In the genomic region with DNA sequence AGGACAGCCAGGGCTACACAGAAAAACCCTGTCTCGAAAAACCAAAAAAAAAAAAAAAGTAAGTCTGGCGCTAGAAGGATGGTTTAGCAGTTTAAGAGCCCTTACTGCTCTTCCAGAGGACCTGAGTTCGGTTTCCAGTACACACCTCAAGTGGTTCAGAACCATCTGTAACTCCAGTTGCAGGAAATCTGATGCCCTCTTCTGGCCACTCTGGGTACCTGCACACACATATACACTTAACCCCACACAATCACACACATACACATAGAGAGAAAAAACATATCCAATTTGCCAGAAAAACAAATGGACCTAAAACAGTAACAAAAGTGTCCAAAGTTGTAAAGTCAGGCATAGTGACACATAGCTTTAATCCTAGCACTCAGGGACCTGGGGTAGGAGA, we compare ENCODE assay signal across 22 mouse cellular contexts. TPM values are rescaled to one million over a fixed set of nuclear protein-coding genes. Genes with fewer than 3 reads are reported as not detected.
DNase-seq lines count a peak whose midpoint lies in the region; ATAC-seq and TF ChIP-seq lines count a peak whose summit lies in the region.
"Had no signal": no experiment of that assay in that cellular context is flagged by ENCODE, and none has a peak within 500 bp of the region (broad histone marks: within the 10 kb centered on the region; RNA-seq: fewer than 3 reads in every experiment).

No protein-coding gene starts in this region.

- H3K36me3 ChIP-seq in heart, adult 2 months (ENCODE audit: control insufficient read depth, insufficient read depth, low read length): no peaks in the 10 kb centered on the region
- H3K36me3 ChIP-seq in liver, adult 2 months (ENCODE audit: control insufficient read depth, insufficient read depth, low read length): peaks cover 99% of the 10 kb centered on the region
- H3K36me3 ChIP-seq in liver, embryonic 12.5 days: peaks cover 53% of the 10 kb centered on the region
- peaks cover 96% of the 10 kb centered on the region for H3K36me3 ChIP-seq in E14TG2a.4 (ENCODE audit: insufficient read depth, low read length)
- H3K36me3 ChIP-seq: embryonic facial prominence, embryonic 10.5 days; hindbrain, embryonic 15.5 days; neural tube, embryonic 12.5 days had no signal

- 98% methylated on average over 3 of the region's 3 CpGs for WGBS in heart, adult 2 months
- 96% methylated on average over 3 of the region's 3 CpGs for WGBS in liver, adult 2 months
- WGBS in liver, embryonic 12.5 days (ENCODE audit: insufficient replicate concordance): 81% methylated on average over 3 of the region's 3 CpGs

- no peak overlapping the region for H3K4me2 ChIP-seq in liver, embryonic 12.5 days
- H3K4me2 ChIP-seq: hindbrain, embryonic 15.5 days; limb, embryonic 12.5 days; midbrain, embryonic 11.5 days; neural tube, embryonic 12.5 days had no signal

- peak; percentile 53 for TF ChIP-seq CTCF in heart, adult 2 months (IDR thresholded peaks at IDR 0.05)
- TF ChIP-seq CTCF in liver, adult 2 months (IDR thresholded peaks at IDR 0.05; ENCODE audit: low read depth, low read length): peak; percentile 18; the same call in 1 of the 2 replicates
- TF ChIP-seq CTCF in E14TG2a.4 (conservative IDR thresholded peaks at IDR 0.05; ENCODE audit: low read length): peak; percentile 45

- ATAC-seq in liver, embryonic 12.5 days: no peak

- TF ChIP-seq POLR2A in heart, adult 2 months (IDR thresholded peaks at IDR 0.05; ENCODE audit: insufficient read depth, low read depth, low read length): no peak
- TF ChIP-seq POLR2A in liver, adult 2 months (IDR thresholded peaks at IDR 0.05; ENCODE audit: extremely low read depth, insufficient read depth, low read length): no peak

- no peak for DNase-seq in heart, adult 2 months
- no peak for DNase-seq in heart, adult 11 months
- no peak for DNase-seq in liver, adult 2 months (ENCODE audit: extremely low read depth, low read depth, low spot score)
- peak; percentile 41 for DNase-seq in ZHBTc4 (ENCODE audit: low read depth, low spot score)
- DNase-seq in cerebellum, adult 11 months: no peak
- DNase-seq: cerebellum, adult 2 months; heart, adult 18-20 months; heart, postnatal 36 days; kidney, adult 9 months; kidney, postnatal 36 days; lung, adult 2 months; right cerebral cortex, adult 18-20 months; thymus, postnatal 25 days had no signal

- H3K9me3 ChIP-seq in liver, embryonic 12.5 days (replicated peaks): no peaks in the 10 kb centered on the region
- no peaks in the 10 kb centered on the region for H3K9me3 ChIP-seq in E14TG2a.4 (ENCODE audit: low read length)
- H3K9me3 ChIP-seq: embryonic facial prominence, embryonic 10.5 days; hindbrain, embryonic 15.5 days; limb, embryonic 12.5 days; neural tube, embryonic 12.5 days had no signal

- peaks cover 2% of the 10 kb centered on the region for H3K4me1 ChIP-seq in heart, adult 2 months (ENCODE audit: control insufficient read depth, insufficient read depth, low read length)
- peaks cover 1% of the 10 kb centered on the region; the same call in 1 of the 2 replicates for H3K4me1 ChIP-seq in liver, adult 2 months (ENCODE audit: control insufficient read depth, insufficient read depth, low read length)
- H3K4me1 ChIP-seq in liver, embryonic 12.5 days: peaks cover 8% of the 10 kb centered on the region; the same call in 1 of the 2 replicates
- peaks cover 4% of the 10 kb centered on the region for H3K4me1 ChIP-seq in E14TG2a.4 (replicated peaks; ENCODE audit: low read depth, low read length)
- H3K4me1 ChIP-seq: embryonic facial prominence, embryonic 10.5 days; hindbrain, embryonic 15.5 days; limb, embryonic 12.5 days; neural tube, embryonic 12.5 days had no signal

- TF ChIP-seq EP300 in heart, adult 2 months (IDR thresholded peaks at IDR 0.05; ENCODE audit: insufficient read depth, low read depth, low read length): no peak

- intact Hi-C loops in heart, adult 2 months (cut with DNase I): no loop called here

- no peak overlapping the region for H3K4me3 ChIP-seq in heart, adult 2 months
- no peak overlapping the region for H3K4me3 ChIP-seq in liver, adult 2 months (ENCODE audit: insufficient read depth, low read depth, low read length)
- H3K4me3 ChIP-seq in liver, embryonic 12.5 days: no peak overlapping the region
- H3K4me3 ChIP-seq in E14TG2a.4 (replicated peaks; ENCODE audit: low read length): no peak overlapping the region
- H3K4me3 ChIP-seq: embryonic facial prominence, embryonic 10.5 days; hindbrain, embryonic 15.5 days; limb, embryonic 12.5 days; neural tube, embryonic 12.5 days had no signal

- no peaks in the 10 kb centered on the region for H3K27me3 ChIP-seq in heart, adult 2 months (ENCODE audit: control insufficient read depth, insufficient read depth, low read length)
- H3K27me3 ChIP-seq in liver, adult 2 months (ENCODE audit: control insufficient read depth, insufficient read depth, low read length): no peaks in the 10 kb centered on the region
- no peaks in the 10 kb centered on the region for H3K27me3 ChIP-seq in liver, embryonic 12.5 days (replicated peaks)
- H3K27me3 ChIP-seq in E14TG2a.4 (ENCODE audit: insufficient read depth, low read length): no peaks in the 10 kb centered on the region
- H3K27me3 ChIP-seq: hindbrain, embryonic 15.5 days; limb, embryonic 12.5 days; neural tube, embryonic 12.5 days had no signal

- no peaks in the 10 kb centered on the region for H3K79me2 ChIP-seq in heart, adult 2 months (replicated peaks; ENCODE audit: control insufficient read depth, insufficient read depth, low read length)
- H3K79me2 ChIP-seq in liver, adult 2 months (ENCODE audit: control insufficient read depth, insufficient read depth, low read length): no peaks in the 10 kb centered on the region

- no peak overlapping the region for H3K27ac ChIP-seq in heart, adult 2 months
- H3K27ac ChIP-seq in liver, adult 2 months (replicated peaks; ENCODE audit: insufficient read depth, low read depth, low read length): no peak overlapping the region
- no peak overlapping the region for H3K27ac ChIP-seq in liver, embryonic 12.5 days
- H3K27ac ChIP-seq: embryonic facial prominence, embryonic 10.5 days; hindbrain, embryonic 15.5 days; limb, embryonic 12.5 days; macrophage; neural tube, embryonic 12.5 days had no signal

- H3K9ac ChIP-seq in heart, adult 2 months (ENCODE audit: low read depth, low read length): no peak overlapping the region
- H3K9ac ChIP-seq in liver, adult 2 months (ENCODE audit: low read depth, low read length): no peak overlapping the region
- no peak overlapping the region for H3K9ac ChIP-seq in liver, embryonic 12.5 days
- H3K9ac ChIP-seq: hindbrain, embryonic 15.5 days; limb, embryonic 12.5 days; neural tube, embryonic 12.5 days had no signal

RNA-seq across cellular contexts. Expression of gene Tesmin, which starts 23.6 kb away (rescaled TPM):
- total RNA-seq in heart, adult 2 months (2021): 1 to 10 TPM; 2.5 to 2.6 TPM
- 1.8 and 2.2 TPM in 2 replicates for polyA plus RNA-seq in heart, adult 2 months (2012; rRNA removed)
- total RNA-seq in liver, adult 2 months (2014; rRNA removed): 0.46 and 0.54 TPM in 2 replicates
- polyA plus RNA-seq in liver, adult 2 months (2012; rRNA removed): 0.31 and 0.33 TPM in 2 replicates
- 0.38 and 0.41 TPM in 2 replicates for polyA plus RNA-seq in liver, embryonic 12.5 days (2016; fragmentation: Nextera tagmentation; extraction: Ambion mirVana)
- polyA plus RNA-seq: neural tube, embryonic 12.5 days had no signal

RNA-seq across cellular contexts. Expression of gene Cpt1a, which starts 43.0 kb away (rescaled TPM):
- total RNA-seq in heart, adult 2 months (2021): 10 to 100 TPM; 44.0 to 54.7 TPM
- 42.9 and 49.4 TPM in 2 replicates for polyA plus RNA-seq in heart, adult 2 months (2012; rRNA removed)
- total RNA-seq in liver, adult 2 months (2014; rRNA removed): 162 and 234 TPM in 2 replicates
- 182 and 211 TPM in 2 replicates for polyA plus RNA-seq in liver, adult 2 months (2012; rRNA removed)
- 7.0 and 8.3 TPM in 2 replicates for polyA plus RNA-seq in liver, embryonic 12.5 days (2016; fragmentation: Nextera tagmentation; extraction: Ambion mirVana)

RNA-seq across cellular contexts. Expression of gene Gal, which starts 49.3 kb away (rescaled TPM):
- not detected for total RNA-seq in heart, adult 2 months (2021)
- polyA plus RNA-seq in heart, adult 2 months (2012; rRNA removed): 0.14 TPM in 1 of 2 replicates, not detected in the other
- total RNA-seq in liver, adult 2 months (2014; rRNA removed): 0.28 TPM in 1 of 2 replicates, not detected in the other
- not detected in 2 replicates for polyA plus RNA-seq in liver, adult 2 months (2012; rRNA removed)
- 0.19 and 0.29 TPM in 2 replicates for polyA plus RNA-seq in liver, embryonic 12.5 days (2016; fragmentation: Nextera tagmentation; extraction: Ambion mirVana)
- total RNA-seq: common myeloid progenitor, adult 5-6 weeks; heart, adult 18-20 months; heart, postnatal 36 days had no signal
- polyA plus RNA-seq: macrophage had no signal
